Mouse (Mus musculus): ENCODE results near the gene Slc15a2. TPM values are rescaled to one million over a fixed set of nuclear protein-coding genes. Genes with fewer than 3 reads are reported as not detected.

Slc15a2 gene
- polyA plus RNA-seq (2012; ENCODE audit: low replicate concordance) = 0.26 and 1.2 TPM in 2 replicates

GRCm38 (mm10) chr16:36784594-36785313 is at the start of gene Slc15a2:
TSS of gene Slc15a2 (minus strand) at chr16:36784962.

GRCm38 (mm10) chr16:36828054-36828786 is 43.5 kb upstream of the Slc15a2 start, which contains the start of gene Iqcb1:
TSS of gene Iqcb1 (plus strand) at chr16:36828385.

Other genes with a start within 250 kb of the Slc15a2 start
- gene Casr, start 222.8 kb downstream of the Slc15a2 start, polyA plus RNA-seq (2012; ENCODE audit: low replicate concordance) = not detected in 2 replicates
- 1.1 and 4.5 TPM in 2 replicates for gene Cd86, start 118.9 kb downstream of the Slc15a2 start, polyA plus RNA-seq (2012; ENCODE audit: low replicate concordance)
- 4.2 and 6.9 TPM in 2 replicates for gene Ildr1, start 91.0 kb downstream of the Slc15a2 start, polyA plus RNA-seq (2012; ENCODE audit: low replicate concordance)
- 1.8 and 2.5 TPM in 2 replicates for gene Iqcb1, start 43.4 kb upstream of the Slc15a2 start, polyA plus RNA-seq (2012; ENCODE audit: low replicate concordance)
- gene Eaf2, start 90.0 kb upstream of the Slc15a2 start, polyA plus RNA-seq (2012; ENCODE audit: low replicate concordance) = 2.8 and 6.1 TPM in 2 replicates
- gene Golgb1, start 90.2 kb upstream of the Slc15a2 start, polyA plus RNA-seq (2012; ENCODE audit: low replicate concordance) = 23.1 and 28.2 TPM in 2 replicates
- 171 and 305 TPM in 2 replicates for gene Hcls1, start 150.0 kb upstream of the Slc15a2 start, polyA plus RNA-seq (2012; ENCODE audit: low replicate concordance)
- gene Fbxo40, start 205.5 kb upstream of the Slc15a2 start, polyA plus RNA-seq (2012; ENCODE audit: low replicate concordance) = 0.10 and 0.88 TPM in 2 replicates
- 1.0 and 1.6 TPM in 2 replicates for gene Polq, start 226.8 kb upstream of the Slc15a2 start, polyA plus RNA-seq (2012; ENCODE audit: low replicate concordance)